Mouse (Mus musculus): ENCODE results near the gene Tor1aip2. TPM values are rescaled to one million over a fixed set of nuclear protein-coding genes. Genes with fewer than 3 reads are reported as not detected.

Tor1aip2 gene
- total RNA-seq, 2 experiments from 2014 or later: 135 to 136 TPM

DNA sequence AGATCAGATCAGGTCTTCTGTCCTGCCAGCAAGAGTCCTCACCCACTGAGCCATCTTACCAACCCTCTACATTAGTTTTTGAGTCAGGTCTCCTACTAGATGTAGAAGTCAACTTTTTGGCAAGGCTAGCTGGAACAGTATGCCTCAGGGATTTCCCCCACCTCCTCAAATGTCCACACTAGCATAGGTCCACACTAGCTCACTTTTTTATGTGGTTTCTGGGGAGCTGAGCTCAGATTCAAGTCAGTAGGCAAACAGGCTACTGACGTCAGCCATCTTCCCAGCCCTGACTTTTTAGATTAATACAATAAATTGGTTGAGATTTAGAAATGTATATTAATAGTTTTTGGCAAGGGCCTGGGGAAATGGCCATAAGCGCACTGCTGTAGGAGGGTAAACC is 72.2 kb downstream of the Tor1aip2 start:
- DNase-seq (ENCODE audit: low spot score in 2 of 2): no peak

DNA sequence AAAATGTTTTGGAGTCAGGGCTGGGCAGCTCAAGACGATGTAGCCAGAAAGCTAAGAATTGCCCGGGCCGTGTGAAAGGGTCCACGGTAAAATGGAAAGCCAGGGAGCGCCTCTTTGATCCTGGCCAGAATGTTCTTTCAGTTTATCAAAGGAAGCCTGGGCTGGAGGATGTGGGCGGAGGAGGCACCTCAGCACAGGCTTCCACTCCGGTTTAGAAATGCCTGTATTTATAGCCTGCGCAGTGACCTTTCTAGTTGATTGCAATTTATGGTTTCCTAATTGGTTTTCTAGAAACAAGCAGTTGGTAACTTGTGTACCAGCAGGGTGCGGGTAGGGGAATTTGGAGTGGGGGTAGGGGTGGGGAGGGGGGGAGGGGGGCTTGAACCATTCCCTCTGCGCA is 73.2 kb downstream of the Tor1aip2 start:
- DNase-seq (ENCODE audit: low spot score in 2 of 2): no peak

DNA sequence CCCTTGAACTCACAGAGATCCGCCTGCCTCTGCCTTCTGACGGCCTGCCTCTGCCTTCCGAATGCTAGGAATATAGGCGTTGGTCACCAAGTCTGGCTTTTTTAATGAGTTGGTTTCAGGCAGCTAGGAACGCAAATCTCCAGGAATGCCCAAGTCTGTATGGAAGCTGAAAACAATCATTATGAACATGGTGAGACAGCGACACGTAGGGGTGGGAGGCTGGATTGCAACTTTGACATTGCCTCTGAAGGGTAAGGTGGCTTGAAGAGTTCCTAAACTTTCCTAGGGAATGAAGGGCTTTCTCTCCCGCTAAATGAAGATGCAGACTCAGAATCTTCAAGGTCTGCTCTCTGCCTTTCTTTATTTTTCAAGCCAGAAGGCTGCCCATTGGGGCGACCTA is 75.9 kb downstream of the Tor1aip2 start:
- no peak for DNase-seq (ENCODE audit: low spot score in 2 of 2)

DNA sequence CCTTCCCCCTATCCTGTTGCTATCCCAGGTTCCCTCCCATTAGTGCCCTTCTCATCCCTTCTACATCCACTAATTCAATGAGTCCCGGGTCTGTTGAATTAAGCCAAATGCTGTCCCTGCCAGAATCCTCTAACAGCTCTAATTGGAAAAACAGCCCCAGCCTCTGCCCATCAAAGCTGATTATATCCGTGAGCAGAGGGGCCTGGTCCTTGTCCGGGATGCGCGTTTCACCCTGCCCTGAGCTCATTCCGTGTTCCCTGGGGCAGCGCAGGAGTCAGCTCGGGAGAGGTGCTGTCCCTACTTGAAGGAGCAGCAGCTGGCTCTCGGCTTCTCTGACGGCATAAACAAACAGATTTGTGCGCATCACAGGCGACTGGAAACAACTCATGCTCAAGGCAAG is 76.5 kb downstream of the Tor1aip2 start:
- no peak for DNase-seq (ENCODE audit: low spot score in 2 of 2)

DNA sequence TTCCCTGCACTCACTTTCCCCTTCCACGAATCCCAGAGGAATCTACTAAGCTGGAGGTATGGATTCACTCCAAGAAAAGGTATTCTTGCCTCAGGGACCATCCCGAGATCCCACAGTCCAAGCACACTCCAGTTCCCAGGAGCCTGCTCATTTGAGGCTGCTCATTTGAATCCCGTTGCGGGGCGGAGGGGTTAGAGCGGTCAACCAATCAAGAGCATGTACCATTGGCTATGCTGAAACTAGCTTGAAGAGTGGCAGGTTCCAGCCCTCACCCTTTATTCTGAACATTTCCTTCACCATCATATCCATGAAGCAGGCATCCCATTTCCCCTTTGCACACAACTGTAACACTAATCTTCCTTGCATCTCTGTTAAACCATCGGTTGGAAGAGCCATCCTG is 76.9 kb downstream of the Tor1aip2 start:
- no peak for DNase-seq (ENCODE audit: low spot score in 2 of 2)

DNA sequence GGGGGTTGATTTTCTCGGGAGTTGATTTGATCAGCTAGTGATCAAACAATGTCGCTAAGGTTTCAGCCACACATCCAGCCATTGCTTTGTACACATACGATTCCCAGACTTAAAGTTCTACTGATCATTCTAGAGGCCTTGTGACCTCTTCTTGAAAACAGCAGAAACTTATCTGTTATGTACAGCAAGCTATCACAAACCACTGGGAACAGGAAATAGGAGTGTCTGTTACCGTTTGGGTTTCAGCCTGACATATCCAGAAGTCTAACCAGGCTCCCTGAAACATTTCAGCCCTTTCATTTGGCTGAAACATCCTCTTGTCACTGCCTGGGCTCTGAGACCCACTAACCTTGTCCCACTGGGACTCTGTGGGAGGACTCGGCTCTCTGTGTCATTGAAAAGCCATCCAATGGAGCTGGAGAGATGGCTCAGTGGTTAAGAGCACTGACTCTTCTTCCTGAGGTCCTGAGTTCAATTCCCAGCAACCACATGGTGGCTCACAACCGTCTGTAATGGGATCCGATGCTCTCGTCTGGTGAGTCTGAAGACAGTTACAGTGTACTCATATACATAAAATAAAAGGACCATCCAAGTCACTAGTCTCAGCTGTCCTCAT is 78.8 kb downstream of the Tor1aip2 start:
- DNase-seq (ENCODE audit: low spot score in 2 of 2): no peak

DNA sequence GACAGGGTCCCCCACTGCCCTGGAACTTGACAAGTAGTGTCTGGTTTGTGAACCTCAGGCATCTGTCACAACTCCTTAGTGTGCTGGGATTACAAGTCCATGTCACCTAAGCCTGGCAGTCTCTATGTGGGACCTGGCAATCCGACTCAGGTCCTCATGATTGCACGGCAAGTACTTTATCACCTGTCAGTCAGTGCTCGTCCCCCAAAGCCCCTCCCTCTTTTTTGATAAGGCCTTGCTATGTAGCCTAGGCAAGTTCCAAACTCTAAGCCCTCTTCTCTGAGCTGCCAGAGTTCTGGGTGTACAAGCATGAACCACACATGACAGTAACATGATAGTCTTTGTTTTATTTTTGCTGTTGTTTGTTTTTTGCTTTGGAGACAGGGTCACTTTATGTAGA is 81.6 kb downstream of the Tor1aip2 start:
- DNase-seq (ENCODE audit: low spot score in 2 of 2): no peak

Other genes starting within 250 kb of the Tor1aip2 start
- 10 to 100 TPM; 69.3 to 82.2 TPM for gene Qsox1, start 222.5 kb upstream of the Tor1aip2 start, total RNA-seq (2021)
- gene Cep350, start 62.1 kb upstream of the Tor1aip2 start, total RNA-seq (2021): 10 to 100 TPM; 33.5 to 37.9 TPM
- gene Tor1aip1, start 1.1 kb downstream of the Tor1aip2 start, total RNA-seq (2021): 10 to 100 TPM; 82.4 to 87.5 TPM
- gene Fam163a, start 169.6 kb downstream of the Tor1aip2 start, total RNA-seq (2021): 10 to 100 TPM; 22.8 to 25.6 TPM